Mouse (Mus musculus) 3134 (cell line): Measurements from ENCODE around the gene Pelo.

Experiments used
- DNase-seq: peaks from one replicate; pipeline ENCODE4 v3.0.0-alpha.2; 2011; ENCODE audit warnings: low spot score; ENCODE audit not compliant: insufficient read length; ENCODE audit errors: extremely low read depth

Pelo gene

DNA sequence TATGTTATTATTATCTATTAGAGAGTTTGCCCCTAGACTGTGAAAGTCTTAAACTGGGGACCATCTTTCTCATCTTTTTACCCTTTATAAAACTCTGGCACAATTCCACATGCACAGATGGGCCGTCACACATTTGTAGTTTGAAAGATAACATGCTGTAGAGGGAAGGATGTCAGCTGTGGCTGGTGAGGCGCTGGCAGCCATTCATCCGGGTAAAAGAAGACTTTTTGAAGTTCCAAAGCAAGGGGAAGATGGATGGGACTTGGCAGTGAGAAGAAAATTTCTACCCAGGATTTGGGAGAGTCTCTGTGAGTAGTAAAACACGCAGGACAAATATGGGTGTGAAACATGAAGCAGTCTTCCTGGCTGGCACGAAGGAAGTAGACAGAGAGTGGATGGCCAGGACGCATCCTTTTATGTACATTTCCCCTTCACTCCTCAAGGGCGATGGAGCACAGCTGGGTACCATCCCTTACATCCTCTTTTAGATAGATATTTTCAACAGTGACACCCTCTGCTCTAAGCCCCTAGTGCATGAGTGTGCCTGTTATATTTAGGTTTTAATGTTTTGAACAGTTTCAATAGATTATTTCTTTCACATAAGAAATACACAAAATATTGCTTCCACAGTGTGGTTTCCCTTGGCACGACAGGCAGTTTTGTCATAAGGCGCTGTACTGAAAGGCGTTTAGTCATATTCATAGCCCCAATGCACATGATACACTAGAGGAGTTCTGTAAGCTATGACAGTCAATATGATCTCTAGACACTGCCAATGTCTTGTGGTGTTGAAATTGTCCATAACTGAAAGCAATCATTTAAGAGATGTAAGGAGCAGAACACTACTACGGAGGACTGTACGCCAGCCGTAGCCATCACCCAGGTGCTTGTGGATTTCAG lies 39.1 kb downstream of the Pelo start:
- DNase-seq = no peak

DNA sequence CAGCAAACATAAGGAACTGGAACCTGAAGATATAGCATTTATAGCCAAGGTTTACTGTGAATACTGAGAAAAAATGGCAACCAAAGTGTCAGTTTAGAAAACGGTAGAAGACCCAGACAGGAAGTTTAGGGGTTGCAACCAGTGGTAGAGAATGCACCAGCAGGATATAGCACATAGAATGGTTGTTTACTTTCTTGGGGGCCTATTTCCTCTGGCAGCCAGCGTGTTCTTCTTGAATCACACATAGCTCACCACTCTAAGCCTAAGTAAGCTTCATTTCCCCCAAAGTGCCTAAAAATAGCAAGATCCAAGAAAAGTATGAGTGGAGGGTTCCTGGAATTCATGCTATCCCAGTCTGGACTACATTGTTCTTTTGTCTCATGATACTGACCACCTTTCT lies 47.3 kb downstream of the Pelo start:
- DNase-seq = no peak
